Mouse (Mus musculus): Measurements from ENCODE around the gene Nek9. TPM values are rescaled to one million over a fixed set of nuclear protein-coding genes. Genes with fewer than 3 reads are reported as not detected.
"Not testable (repeated sequence)": the region's sequence is repeated elsewhere in the genome, so short reads cannot be mapped to it uniquely, and the experiment has no call there.

Nek9 gene
- total and polyA plus RNA-seq, 2 experiments, result 14.0 to 17.0 TPM

DNA sequence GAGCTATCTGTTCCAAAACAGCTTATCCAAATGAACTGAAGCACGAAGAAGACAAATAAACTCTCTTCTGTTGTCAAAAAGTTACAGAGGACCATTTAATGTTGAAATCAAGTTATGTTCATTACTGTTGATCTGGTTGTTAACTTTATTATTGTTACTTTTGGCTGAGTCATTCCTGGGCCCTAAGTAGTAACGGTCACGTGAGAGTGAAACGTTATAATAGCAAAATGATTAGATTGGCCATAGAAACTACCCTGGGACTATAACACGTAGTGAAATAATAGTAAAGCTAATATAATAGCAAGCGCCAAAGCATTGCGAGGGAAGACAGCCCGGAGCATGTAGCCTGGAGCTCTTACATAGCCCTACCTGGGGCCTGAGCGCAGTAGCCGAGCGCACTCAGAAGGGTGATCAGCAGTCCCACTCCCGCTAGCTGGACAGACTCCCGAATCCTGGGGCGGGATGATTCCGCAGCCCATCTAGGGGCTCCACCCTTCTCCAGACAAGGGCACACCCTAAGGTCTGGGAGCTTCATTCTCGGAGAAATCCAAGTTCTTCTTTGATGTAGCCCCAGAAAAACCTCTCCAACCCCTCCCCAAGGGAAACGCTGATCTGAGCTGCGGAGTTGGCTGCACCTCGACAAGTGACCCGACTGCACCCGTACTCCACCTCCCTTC is 51.2 kb downstream of the Nek9 start, which contains the start of gene Acyp1:
Gene Acyp1 (minus strand): TSS at position 630 of the 677 bp plus-strand sequence.
- peaks cover 17% of the 10 kb centered on the region for H3K4me1 ChIP-seq (ENCODE audit: control insufficient read depth, insufficient read depth, low read length)
- peak within 1 kb of the TSS; percentile 61 for H3K4me3 ChIP-seq (ENCODE audit: insufficient read depth, low read depth, low read length)
- H3K27ac ChIP-seq (replicated peaks; ENCODE audit: insufficient read depth, low read depth, low read length), result peak within 1 kb of the TSS; percentile 87
- WGBS, result 11% methylated on average over 21 of the region's 21 CpGs
- no peaks in the 10 kb centered on the region for H3K36me3 ChIP-seq (ENCODE audit: control insufficient read depth, insufficient read depth, low read length)
- peak within 1 kb of the TSS; percentile 85 for H3K9ac ChIP-seq (ENCODE audit: low read depth, low read length)
- TF ChIP-seq CTCF (IDR thresholded peaks at IDR 0.05; ENCODE audit: low read depth, low read length), result no peak
- 0 out of 2 replicates have a peak, but pooled peaks have one; percentile 23 for TF ChIP-seq POLR2A (IDR thresholded peaks at IDR 0.05; ENCODE audit: extremely low read depth, insufficient read depth, low read length)
- peak; percentile 69 for DNase-seq (ENCODE audit: extremely low read depth, low read depth, low spot score)
- H3K27me3 ChIP-seq (ENCODE audit: control insufficient read depth, insufficient read depth, low read length), result no peaks in the 10 kb centered on the region
- peaks cover 17% of the 10 kb centered on the region; the same call in 1 of the 2 replicates for H3K79me2 ChIP-seq (ENCODE audit: control insufficient read depth, insufficient read depth, low read length)

DNA sequence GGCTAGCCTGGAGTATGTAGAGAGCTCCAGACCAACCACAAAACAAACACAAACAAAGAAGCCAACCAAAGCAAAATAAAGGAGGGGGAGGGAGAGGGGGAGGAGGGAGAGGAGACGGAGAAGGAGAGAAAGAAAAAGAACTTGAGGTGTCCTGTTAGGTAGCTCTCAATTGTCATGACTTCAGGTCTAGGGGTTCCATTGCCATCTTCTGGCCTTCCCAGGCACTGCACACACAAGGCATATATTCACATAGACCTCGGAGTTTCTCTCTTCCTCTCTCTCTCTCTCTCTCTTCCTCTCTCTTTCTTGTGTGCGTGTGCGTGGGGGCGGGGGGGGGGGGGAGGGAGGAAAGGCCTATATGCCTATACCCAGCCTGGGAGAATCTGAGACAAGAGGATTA is 52.2 kb downstream of the Nek9 start:
- Histone ChIP-seq H3K36me3 (ENCODE audit: control insufficient read depth, insufficient read depth, low read length) (no peaks in the 10 kb centered on the region), H3K27ac (replicated peaks; ENCODE audit: insufficient read depth, low read depth, low read length) (no peak overlapping the region), H3K4me3 (ENCODE audit: insufficient read depth, low read depth, low read length) (no peak overlapping the region), H3K27me3 (ENCODE audit: control insufficient read depth, insufficient read depth, low read length) (no peaks in the 10 kb centered on the region), H3K79me2 (ENCODE audit: control insufficient read depth, insufficient read depth, low read length) (peaks cover 13% of the 10 kb centered on the region; the same call in 1 of the 2 replicates), H3K4me1 (ENCODE audit: control insufficient read depth, insufficient read depth, low read length) (peaks cover 11% of the 10 kb centered on the region), H3K9ac (ENCODE audit: low read depth, low read length) (no peak overlapping the region)
- TF ChIP-seq CTCF (IDR thresholded peaks at IDR 0.05; ENCODE audit: low read depth, low read length) (peak; percentile 62), POLR2A (IDR thresholded peaks at IDR 0.05; ENCODE audit: extremely low read depth, insufficient read depth, low read length) (no peak)
- 55% methylated on average over 4 of the region's 5 CpGs for WGBS
- DNase-seq (ENCODE audit: extremely low read depth, low read depth, low spot score), result peak; percentile 49

DNA sequence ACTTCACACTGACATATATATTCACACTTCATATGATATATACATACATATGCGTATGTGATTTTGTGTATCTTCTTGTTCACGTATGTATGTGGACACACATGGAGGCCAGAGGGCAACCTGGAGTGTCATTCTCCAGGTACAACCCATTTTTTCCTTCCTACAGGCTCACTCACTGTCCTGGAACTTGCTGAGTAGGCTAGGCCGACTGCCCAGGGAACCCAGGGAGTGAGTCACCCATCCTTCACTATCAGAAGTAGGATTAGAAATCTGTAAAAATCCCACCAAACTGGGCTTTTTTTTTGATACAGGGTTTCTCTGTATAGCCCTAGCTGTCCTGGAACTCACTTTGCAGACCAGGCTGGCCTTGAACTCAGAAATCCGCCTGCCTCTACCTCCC is 54.2 kb downstream of the Nek9 start:
- WGBS, result 89% methylated on average over 4 of the region's 4 CpGs
- no peak for TF ChIP-seq POLR2A (IDR thresholded peaks at IDR 0.05; ENCODE audit: extremely low read depth, insufficient read depth, low read length)
- TF ChIP-seq CTCF (IDR thresholded peaks at IDR 0.05; ENCODE audit: low read depth, low read length), result no peak
- DNase-seq (ENCODE audit: extremely low read depth, low read depth, low spot score), result no peak
- H3K9ac ChIP-seq (ENCODE audit: low read depth, low read length), result no peak overlapping the region
- H3K36me3 ChIP-seq (ENCODE audit: control insufficient read depth, insufficient read depth, low read length), result no peaks in the 10 kb centered on the region
- peaks cover 4% of the 10 kb centered on the region; the same call in 1 of the 2 replicates for H3K79me2 ChIP-seq (ENCODE audit: control insufficient read depth, insufficient read depth, low read length)
- no peaks in the 10 kb centered on the region for H3K27me3 ChIP-seq (ENCODE audit: control insufficient read depth, insufficient read depth, low read length)
- H3K27ac ChIP-seq (replicated peaks; ENCODE audit: insufficient read depth, low read depth, low read length), result no peak overlapping the region
- H3K4me3 ChIP-seq (ENCODE audit: insufficient read depth, low read depth, low read length), result no peak overlapping the region
- peaks cover 8% of the 10 kb centered on the region for H3K4me1 ChIP-seq (ENCODE audit: control insufficient read depth, insufficient read depth, low read length)

DNA sequence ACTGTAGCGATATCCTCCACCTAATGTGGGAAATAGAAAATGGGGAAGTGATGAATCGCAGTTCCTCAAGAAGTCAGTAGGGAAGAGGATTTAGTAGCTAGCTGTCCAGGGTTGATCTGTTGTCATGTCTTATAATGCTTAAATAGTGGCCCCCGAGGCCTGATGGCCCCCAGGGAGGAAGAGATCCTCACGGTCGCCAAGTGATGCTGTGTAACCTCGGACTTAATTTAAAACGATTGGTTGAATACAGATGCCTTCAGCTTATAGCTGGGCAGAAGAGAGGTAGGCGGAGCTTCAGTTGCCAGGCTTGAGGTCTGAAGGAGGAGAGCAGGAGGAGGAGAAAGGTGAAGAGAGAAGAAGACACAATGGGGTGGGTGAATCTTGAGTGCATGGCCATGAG is 54.8 kb downstream of the Nek9 start:
- Histone ChIP-seq H3K27me3 (ENCODE audit: control insufficient read depth, insufficient read depth, low read length) (no peaks in the 10 kb centered on the region), H3K4me3 (ENCODE audit: insufficient read depth, low read depth, low read length) (no peak overlapping the region), H3K79me2 (ENCODE audit: control insufficient read depth, insufficient read depth, low read length) (no peaks in the 10 kb centered on the region), H3K4me1 (ENCODE audit: control insufficient read depth, insufficient read depth, low read length) (peaks cover 5% of the 10 kb centered on the region; the same call in 1 of the 2 replicates), H3K9ac (ENCODE audit: low read depth, low read length) (no peak overlapping the region), H3K27ac (replicated peaks; ENCODE audit: insufficient read depth, low read depth, low read length) (no peak overlapping the region), H3K36me3 (ENCODE audit: control insufficient read depth, insufficient read depth, low read length) (no peaks in the 10 kb centered on the region)
- 69% methylated on average over 8 of the region's 8 CpGs for WGBS
- DNase-seq (ENCODE audit: extremely low read depth, low read depth, low spot score), result no peak
- no peak for TF ChIP-seq CTCF (IDR thresholded peaks at IDR 0.05; ENCODE audit: low read depth, low read length)
- no peak for TF ChIP-seq POLR2A (IDR thresholded peaks at IDR 0.05; ENCODE audit: extremely low read depth, insufficient read depth, low read length)

DNA sequence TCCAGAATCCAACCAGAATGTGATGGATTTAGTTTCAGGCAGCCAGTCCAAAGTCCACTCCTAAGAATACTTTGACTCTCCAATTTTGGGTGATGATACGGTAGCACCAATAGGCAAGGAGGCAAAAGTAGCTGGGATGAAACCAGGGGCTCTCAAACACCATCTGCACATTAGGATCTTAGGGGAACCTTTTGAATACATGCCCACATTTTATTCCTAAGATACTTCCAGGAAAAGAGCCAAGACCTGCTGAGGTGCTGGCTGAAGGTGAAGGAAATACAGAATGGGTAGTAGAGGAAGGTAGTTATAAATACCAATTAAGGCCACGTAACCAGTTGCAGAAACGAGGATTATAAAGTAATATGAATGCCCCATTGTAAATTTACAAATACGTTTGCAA is 57.4 kb downstream of the Nek9 start:
- H3K36me3 ChIP-seq (ENCODE audit: control insufficient read depth, insufficient read depth, low read length); H3K27ac ChIP-seq (replicated peaks; ENCODE audit: insufficient read depth, low read depth, low read length); H3K4me3 ChIP-seq (ENCODE audit: insufficient read depth, low read depth, low read length); H3K4me1 ChIP-seq (ENCODE audit: control insufficient read depth, insufficient read depth, low read length); H3K27me3 ChIP-seq (ENCODE audit: control insufficient read depth, insufficient read depth, low read length); DNase-seq (ENCODE audit: extremely low read depth, low read depth, low spot score); H3K9ac ChIP-seq (ENCODE audit: low read depth, low read length); H3K79me2 ChIP-seq (ENCODE audit: control insufficient read depth, insufficient read depth, low read length): not testable (repeated sequence)
- 67% methylated on average over 2 of the region's 4 CpGs for WGBS

All from liver, adult 2 months (tissue).